Mouse (Mus musculus) embryo, embryonic 10 days (tissue): ENCODE measurements around the gene Tbc1d10a.

Experiments used
- DNase-seq: peaks from one replicate; pipeline ENCODE4 v3.0.0-alpha.2; 2015; ENCODE audit warnings: low spot score

Gene Tbc1d10a

GRCm38 (mm10) chr11:4216248-4217000 is 29.8 kb downstream of the Tbc1d10a start:
- no peak for DNase-seq

GRCm38 (mm10) chr11:4217914-4218629 is 31.5 kb downstream of the Tbc1d10a start, which contains the start of gene Castor1:
Gene Castor1, plus strand, starts transcription at chr11:4218225.
- DNase-seq: peak; percentile 93

GRCm38 (mm10) chr11:4218637-4219036 is 32.0 kb downstream of the Tbc1d10a start:
- DNase-seq: no peak

GRCm38 (mm10) chr11:4219317-4219751 is 32.7 kb downstream of the Tbc1d10a start:
- DNase-seq: peak; percentile 81

GRCm38 (mm10) chr11:4219908-4220307 is 33.3 kb downstream of the Tbc1d10a start:
- no peak for DNase-seq

- peak; percentile 80 for DNase-seq
These were observed 34.1 kb downstream of the Tbc1d10a start for GRCm38 (mm10) chr11:4220443-4221400.

GRCm38 (mm10) chr11:4222046-4222950 is 35.7 kb downstream of the Tbc1d10a start:
- DNase-seq: no peak

- no peak for DNase-seq
These were observed 37.0 kb downstream of the Tbc1d10a start for GRCm38 (mm10) chr11:4223393-4224188.

GRCm38 (mm10) chr11:4224223-4224622 is 37.6 kb downstream of the Tbc1d10a start:
- DNase-seq: no peak

- no peak for DNase-seq
These were observed 40.2 kb downstream of the Tbc1d10a start for GRCm38 (mm10) chr11:4226569-4227325.

GRCm38 (mm10) chr11:4228463-4228862 is 41.9 kb downstream of the Tbc1d10a start:
- no peak for DNase-seq

- DNase-seq: no peak
These were observed 43.3 kb downstream of the Tbc1d10a start for GRCm38 (mm10) chr11:4229841-4230240.

- DNase-seq: no peak
These were observed 44.8 kb downstream of the Tbc1d10a start for GRCm38 (mm10) chr11:4231435-4231834.

GRCm38 (mm10) chr11:4232644-4233043 is 46.1 kb downstream of the Tbc1d10a start:
- no peak for DNase-seq

- no peak for DNase-seq
These were observed 48.6 kb downstream of the Tbc1d10a start for GRCm38 (mm10) chr11:4235052-4235655.

GRCm38 (mm10) chr11:4235665-4236545 is 49.3 kb downstream of the Tbc1d10a start, which contains the start of gene Osm:
Gene Osm, plus strand, starts transcription at chr11:4236420.
- no peak for DNase-seq

GRCm38 (mm10) chr11:4236546-4237067 is 50.0 kb downstream of the Tbc1d10a start:
- DNase-seq: no peak
